Mouse (Mus musculus): ENCODE data around the gene Arhgap15. TPM values are rescaled to one million over a fixed set of nuclear protein-coding genes. Genes with fewer than 3 reads are reported as not detected.

Arhgap15 gene
- total RNA-seq, 2 experiments from 2014 or later = 12.0 to 15.2 TPM

- DNase-seq (ENCODE audit: low spot score in 2 of 2) = no peak
Measured at GRCm38 (mm10) chr2:43907496-43907895, 158.9 kb downstream of the Arhgap15 start.

- DNase-seq (ENCODE audit: low spot score in 2 of 2) = no peak
Measured at GRCm38 (mm10) chr2:43914104-43914503, 165.5 kb downstream of the Arhgap15 start.

GRCm38 (mm10) chr2:43923863-43924340 lies 175.3 kb downstream of the Arhgap15 start:
- no peak for DNase-seq (ENCODE audit: low spot score in 2 of 2)

- DNase-seq (ENCODE audit: low spot score in 2 of 2) = no peak
Measured at GRCm38 (mm10) chr2:43931687-43932086, 183.1 kb downstream of the Arhgap15 start.

- DNase-seq (ENCODE audit: low spot score in 2 of 2) = no peak
Measured at GRCm38 (mm10) chr2:43939196-43939595, 190.6 kb downstream of the Arhgap15 start.

GRCm38 (mm10) chr2:43945679-43946078 lies 197.1 kb downstream of the Arhgap15 start:
- DNase-seq (ENCODE audit: low spot score in 2 of 2) = no peak

- no peak for DNase-seq (ENCODE audit: low spot score in 2 of 2)
Measured at GRCm38 (mm10) chr2:43949775-43950492, 201.3 kb downstream of the Arhgap15 start.

- no peak for DNase-seq (ENCODE audit: low spot score in 2 of 2)
Measured at GRCm38 (mm10) chr2:43950741-43951140, 202.1 kb downstream of the Arhgap15 start.

GRCm38 (mm10) chr2:43959189-43959588 lies 210.6 kb downstream of the Arhgap15 start:
- DNase-seq (ENCODE audit: low spot score in 2 of 2) = no peak

- no peak for DNase-seq (ENCODE audit: low spot score in 2 of 2)
Measured at GRCm38 (mm10) chr2:43962466-43962865, 213.8 kb downstream of the Arhgap15 start.

GRCm38 (mm10) chr2:43968581-43968980 lies 220.0 kb downstream of the Arhgap15 start:
- DNase-seq (ENCODE audit: low spot score in 2 of 2) = no peak

- DNase-seq (ENCODE audit: low spot score in 2 of 2) = peak; percentile 14 to 27
Measured at GRCm38 (mm10) chr2:43977732-43978131, 229.1 kb downstream of the Arhgap15 start.

GRCm38 (mm10) chr2:43978177-43979013 lies 229.8 kb downstream of the Arhgap15 start:
- DNase-seq (ENCODE audit: low spot score in 2 of 2) = peak in 1 of 2 experiments; percentile 38

GRCm38 (mm10) chr2:43986066-43986465 lies 237.4 kb downstream of the Arhgap15 start:
- peak; percentile 25 to 45 for DNase-seq (ENCODE audit: low spot score in 2 of 2)

- DNase-seq (ENCODE audit: low spot score in 2 of 2) = no peak
Measured at GRCm38 (mm10) chr2:43987919-43988318, 239.3 kb downstream of the Arhgap15 start.

- DNase-seq (ENCODE audit: low spot score in 2 of 2) = peak; percentile 75 to 85
Measured at GRCm38 (mm10) chr2:43989850-43990249, 241.2 kb downstream of the Arhgap15 start.

- DNase-seq (ENCODE audit: low spot score in 2 of 2) = no peak
Measured at GRCm38 (mm10) chr2:43992510-43992909, 243.9 kb downstream of the Arhgap15 start.

- no peak for DNase-seq (ENCODE audit: low spot score in 2 of 2)
Measured at GRCm38 (mm10) chr2:44002454-44002853, 253.8 kb downstream of the Arhgap15 start.

GRCm38 (mm10) chr2:44010249-44010648 lies 261.6 kb downstream of the Arhgap15 start:
- DNase-seq (ENCODE audit: low spot score in 2 of 2) = no peak

GRCm38 (mm10) chr2:44013388-44013787 lies 264.8 kb downstream of the Arhgap15 start:
- no peak for DNase-seq (ENCODE audit: low spot score in 2 of 2)

GRCm38 (mm10) chr2:44016720-44017119 lies 268.1 kb downstream of the Arhgap15 start:
- DNase-seq (ENCODE audit: low spot score in 2 of 2) = no peak

- no peak for DNase-seq (ENCODE audit: low spot score in 2 of 2)
Measured at GRCm38 (mm10) chr2:44017405-44018026, 268.9 kb downstream of the Arhgap15 start.
